Mouse (Mus musculus): ENCODE results near the gene Klhl3.

DNA sequence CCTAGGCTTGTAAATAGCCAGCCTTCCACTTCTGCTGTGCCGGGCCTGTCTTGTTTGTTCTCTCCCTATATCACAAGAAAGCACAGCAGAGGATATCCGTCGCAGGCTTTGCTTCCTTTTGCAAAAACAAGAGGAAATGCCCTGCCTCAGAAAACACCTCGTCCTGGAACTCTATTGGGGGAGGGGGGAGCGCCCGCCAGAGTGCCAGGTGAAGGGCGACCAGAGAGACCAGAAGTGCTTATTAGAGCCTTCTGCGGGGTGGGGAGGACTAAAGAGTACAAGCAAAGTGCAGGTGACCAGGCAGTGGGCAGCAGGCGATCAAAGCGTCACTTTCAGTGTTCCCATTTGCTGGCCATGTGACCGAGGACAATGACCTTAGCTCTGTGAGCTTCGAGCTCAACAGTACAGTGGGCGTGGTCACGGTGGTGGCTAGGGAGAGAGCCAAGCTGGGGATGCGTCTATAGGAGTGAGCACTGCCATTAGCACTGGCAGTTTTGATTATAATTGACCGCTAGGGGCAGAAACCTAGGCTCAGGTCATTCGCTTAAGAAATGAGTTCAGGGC lies 45.8 kb downstream of the Klhl3 start:
- no peak for TF ChIP-seq CTCF (IDR thresholded peaks at IDR 0.05; ENCODE audit: borderline replicate concordance, insufficient read depth, low read depth, low read length)
- TF ChIP-seq POLR2A (IDR thresholded peaks at IDR 0.05; ENCODE audit: borderline replicate concordance, insufficient read depth, low read length): no peak

All from cerebellum, adult 2 months (tissue).